Mouse (Mus musculus): ENCODE results near the gene Drd1.

Gene Drd1

DNA sequence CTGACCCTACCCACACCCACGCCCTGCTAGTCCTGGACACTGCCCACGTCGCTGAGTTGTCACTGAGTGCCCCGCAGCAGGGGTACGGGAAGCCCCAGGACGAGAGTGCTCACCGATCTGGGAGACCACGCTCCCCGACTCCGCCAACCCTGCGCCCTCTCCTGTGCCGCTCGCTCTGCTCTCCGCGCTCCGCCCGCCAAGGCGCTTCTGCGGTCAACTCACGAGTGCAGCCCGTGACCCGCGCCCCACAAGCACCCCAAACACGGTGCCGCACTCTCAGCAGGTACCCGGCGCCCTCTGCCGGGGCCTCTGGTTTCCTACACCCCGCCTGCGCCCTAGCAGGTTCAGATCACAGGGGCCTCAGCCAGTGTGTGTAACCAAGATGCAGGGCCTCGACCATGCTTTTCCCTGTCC, at the start of gene Drd1:
Drd1 (minus strand) TSS at position 258 of the 414 bp plus-strand sequence.
- DNase-seq (ENCODE audit: low read depth, low spot score), result peak; percentile 56

DNA sequence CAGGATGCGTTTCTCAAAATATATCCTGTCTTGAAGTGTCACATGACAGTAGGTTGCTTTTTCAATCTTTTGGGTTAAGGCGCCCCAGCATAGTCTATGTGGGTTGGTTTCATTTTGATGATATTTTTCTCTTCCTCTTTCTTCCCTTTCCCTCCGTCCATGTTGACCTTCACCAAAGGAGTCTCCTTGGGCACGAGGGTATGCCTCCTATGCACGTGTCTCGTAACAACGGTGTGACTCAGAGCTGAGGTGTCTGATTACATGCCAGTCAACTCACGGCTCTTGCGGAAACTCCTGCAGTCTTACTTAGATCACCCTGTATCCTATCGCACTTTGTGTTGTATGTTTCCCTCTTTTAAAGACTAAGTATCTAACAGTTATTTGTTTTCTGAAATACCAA, 48.4 kb upstream of the Drd1 start:
- DNase-seq (ENCODE audit: low read depth, low spot score), result no peak

DNA sequence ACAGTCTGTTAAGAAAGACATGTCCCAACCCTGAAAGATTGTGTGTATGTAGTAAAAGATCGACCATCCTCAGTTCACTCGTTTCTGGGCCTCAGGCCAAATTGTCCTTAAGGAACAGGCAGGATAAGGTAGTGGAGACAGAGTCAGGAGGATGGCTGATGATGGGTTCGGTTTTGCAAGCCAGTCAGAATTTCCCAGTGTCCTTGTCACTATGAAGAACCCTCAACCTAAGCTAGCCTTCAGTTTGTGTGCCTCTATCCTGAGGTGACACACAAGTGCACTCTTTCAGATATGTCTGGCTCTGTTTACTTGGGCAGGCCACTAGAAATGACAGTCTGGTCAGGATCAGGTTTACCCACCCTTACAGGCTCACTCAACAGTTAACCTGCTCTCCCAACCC, 47.8 kb upstream of the Drd1 start:
- no peak for DNase-seq (ENCODE audit: low read depth, low spot score)

DNA sequence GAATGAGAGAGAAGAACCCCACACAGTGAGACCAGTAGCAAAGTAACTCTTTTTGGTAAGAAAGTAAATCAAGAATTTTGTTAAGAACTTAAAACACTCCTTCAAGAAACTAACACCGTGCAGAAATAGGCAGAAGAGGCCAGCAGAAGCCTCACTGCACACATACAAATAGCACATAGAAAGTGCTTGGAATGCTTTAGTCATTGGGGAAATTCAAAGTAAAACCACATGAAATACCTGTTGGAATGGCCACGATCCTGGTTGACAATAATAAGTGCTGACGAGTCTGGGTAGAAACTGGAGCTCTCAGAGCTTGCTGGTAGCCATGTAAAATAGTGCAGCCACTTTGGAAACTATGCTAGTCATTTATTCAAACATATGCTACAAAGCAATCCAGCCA, 46.6 kb upstream of the Drd1 start:
- no peak for DNase-seq (ENCODE audit: low read depth, low spot score)

DNA sequence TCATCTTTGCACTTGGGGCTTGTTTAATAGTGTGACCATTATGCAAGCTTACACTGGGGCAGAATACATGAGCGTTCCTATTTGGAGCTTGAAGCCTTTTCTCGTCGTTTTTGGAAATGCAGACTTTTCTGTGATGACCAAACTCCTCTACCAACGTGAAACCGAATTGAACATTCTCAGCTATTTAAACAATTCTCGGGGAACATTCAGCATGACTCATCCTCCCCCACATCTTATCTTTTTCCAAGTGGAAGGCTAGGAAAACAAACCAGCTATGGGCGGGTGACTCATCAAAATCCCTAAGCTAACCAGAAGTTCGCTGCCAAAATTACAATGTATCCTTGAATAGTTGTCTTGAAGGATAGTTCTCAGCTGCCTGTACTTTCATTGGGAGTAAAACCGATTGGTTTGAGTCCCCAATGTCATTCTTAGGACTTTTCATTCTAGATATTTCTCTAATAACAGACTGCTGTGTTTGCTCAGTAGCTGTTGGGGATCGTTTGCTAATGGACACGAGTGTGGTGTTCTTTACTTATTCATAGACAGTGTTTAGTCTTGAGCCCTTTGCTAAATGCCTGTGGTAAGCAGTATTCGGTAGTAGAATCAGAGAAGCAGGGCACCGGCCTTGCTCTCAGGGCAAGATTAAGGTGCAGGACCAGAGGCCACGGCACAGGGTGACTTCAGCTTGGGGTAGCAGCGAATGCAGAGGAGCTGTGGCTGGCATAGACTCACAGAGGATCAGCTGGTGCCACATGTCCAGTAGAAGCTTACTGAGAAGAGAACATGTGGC, 45.7 kb upstream of the Drd1 start:
- no peak for DNase-seq (ENCODE audit: low read depth, low spot score)

DNA sequence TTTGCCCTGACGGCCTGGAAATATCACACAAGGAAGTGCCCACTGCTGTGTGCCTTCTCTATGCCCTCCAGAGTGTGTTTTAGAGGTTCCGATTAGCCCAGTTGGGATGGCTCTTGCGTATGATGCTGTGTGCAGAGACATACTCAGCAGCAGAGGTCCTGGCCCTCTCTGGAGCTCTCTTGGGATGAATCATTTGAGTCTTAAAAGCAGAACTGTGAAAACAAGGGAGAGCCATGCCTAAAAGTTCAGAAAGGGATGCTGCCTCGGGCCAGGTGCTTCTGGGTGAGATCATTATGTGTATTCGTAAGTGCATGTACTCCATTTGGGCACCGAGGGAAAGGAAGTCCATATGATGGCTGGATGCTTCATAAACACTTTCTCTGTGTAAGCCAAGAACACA, 42.3 kb upstream of the Drd1 start:
- DNase-seq (ENCODE audit: low read depth, low spot score), result no peak

DNA sequence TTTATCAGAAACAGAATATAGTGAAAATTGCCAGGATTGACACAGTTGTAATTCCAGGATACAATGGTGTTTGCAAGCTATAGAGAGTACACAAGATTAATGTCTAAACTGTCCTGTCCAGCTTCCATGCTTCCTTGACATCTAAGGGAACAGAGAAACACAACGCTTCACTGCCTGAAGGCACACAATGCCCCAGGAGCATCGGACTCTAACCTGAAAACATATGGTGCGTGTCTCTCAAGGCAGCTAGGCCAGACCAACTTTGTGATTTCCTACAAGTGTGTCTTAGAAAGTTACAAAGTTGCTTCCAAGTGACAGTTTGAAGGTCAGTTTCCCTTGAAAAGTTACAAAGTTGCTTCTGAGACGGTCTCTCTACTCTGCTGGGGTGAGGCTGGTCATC, 41.7 kb upstream of the Drd1 start:
- DNase-seq (ENCODE audit: low read depth, low spot score), result no peak

DNA sequence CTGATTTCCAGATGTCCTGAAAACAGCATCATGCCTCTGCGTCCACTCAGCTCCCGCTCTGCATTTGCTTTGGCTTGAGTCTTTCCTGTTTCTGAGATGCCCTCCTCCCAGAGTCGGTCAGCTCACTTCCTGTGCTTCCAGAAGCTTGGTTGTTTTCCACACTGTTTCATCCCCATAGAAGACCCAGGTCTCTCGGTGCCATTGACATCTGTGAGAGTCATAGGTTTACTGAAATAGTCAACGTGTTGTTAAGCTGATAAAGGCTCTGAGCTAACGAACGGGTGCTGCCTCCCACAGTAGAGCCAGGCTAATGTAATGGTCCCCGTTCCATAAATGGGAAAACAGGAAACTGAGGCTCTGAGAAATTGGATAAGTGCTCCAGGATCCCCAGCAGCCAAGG, 40.2 kb upstream of the Drd1 start:
- no peak for DNase-seq (ENCODE audit: low read depth, low spot score)

DNA sequence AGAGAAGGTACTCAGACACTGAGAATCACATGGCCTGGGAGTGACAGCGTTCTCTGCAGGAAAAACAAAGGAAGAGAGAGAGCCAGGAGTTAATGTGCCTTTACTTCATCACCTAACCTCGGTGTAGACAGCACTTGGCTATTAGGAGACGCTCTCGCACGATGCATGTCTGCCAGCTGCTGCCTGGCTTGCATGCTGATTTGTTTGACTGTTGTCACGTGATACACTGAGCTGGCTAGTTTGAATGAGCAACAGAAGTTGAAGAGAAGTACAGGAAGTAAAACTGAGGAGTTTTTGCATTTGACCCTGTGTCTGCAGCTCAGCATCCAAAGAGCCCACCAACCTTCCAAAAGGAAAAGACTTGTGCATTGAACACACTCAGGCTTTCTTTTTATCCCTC, 39.5 kb upstream of the Drd1 start:
- DNase-seq (ENCODE audit: low read depth, low spot score), result no peak

DNA sequence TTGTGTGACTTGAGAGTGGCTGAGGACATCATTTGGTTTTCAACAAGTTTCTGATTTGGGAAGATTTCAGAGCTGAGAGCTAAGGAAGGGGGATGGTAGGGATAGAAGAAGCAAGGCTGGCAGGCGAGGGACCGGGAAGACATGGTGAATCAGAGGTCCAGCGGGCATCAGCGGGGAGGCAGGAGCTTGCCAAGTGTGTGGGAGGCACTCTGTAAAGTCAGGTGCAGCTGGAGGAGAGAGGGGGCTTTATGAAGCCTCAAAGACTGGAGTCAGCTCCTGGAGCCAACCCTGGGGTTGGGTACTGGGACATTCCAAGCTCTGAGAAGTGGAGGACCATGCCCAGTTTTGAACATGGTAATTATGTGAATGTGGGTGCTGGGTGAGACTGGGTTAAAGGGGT, 38.8 kb upstream of the Drd1 start:
- no peak for DNase-seq (ENCODE audit: low read depth, low spot score)

DNA sequence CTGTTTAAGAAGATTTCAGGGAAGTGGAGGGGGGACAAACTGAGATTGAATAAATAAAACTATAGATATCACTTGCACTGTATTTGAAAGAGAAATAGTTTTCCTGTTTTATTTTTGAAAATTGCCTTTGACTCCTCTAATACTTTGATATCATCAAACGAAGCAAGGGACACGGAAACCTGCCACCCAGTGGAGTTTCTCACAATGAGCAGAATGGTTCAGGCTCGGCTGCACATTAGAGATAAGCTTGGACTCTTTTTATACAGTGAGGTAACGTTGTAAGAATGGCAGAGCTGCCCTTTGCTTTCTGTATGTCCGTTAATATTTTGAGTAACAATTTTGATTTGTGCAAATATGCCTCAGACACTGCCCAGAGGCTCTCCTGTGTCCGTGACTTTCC, 36.2 kb upstream of the Drd1 start:
- DNase-seq (ENCODE audit: low read depth, low spot score), result no peak

DNA sequence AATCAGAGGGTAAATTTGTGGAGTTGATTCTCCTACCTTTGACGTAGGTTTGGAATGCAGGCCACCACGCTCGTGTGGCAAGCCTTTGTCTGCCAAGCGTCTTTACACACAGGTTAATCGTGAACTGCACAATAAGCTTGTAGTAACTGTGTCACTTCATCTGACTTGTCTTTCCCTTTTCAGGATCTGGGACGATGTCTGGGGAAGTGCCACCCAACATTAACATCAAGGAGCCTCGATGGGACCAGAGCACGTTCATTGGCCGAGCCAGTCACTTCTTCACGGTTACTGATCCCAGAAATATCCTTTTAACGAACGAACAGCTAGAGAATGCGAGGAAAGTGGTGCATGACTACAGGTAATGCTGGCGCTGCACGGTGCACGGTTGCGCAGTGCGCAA, 29.8 kb upstream of the Drd1 start:
- DNase-seq (ENCODE audit: low read depth, low spot score), result no peak

DNA sequence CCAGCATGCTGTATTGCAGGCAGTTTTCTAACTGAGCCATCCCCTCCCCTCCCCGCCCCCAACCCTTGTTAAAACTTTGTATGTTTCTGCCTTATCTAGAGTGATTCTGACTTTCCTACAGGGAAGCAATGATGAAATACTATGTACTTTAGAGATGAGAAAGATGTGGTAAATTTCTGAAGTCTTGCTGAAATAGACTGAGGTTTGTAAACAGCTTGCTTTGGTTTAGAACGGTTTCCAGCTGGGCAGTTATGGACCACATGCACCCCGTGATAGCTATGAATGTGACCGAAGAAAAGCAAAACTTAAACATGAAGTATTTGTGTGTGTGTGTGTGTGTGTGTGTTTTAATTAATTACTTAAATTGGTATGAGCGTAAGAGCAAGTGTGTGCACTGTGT, 29.3 kb upstream of the Drd1 start:
- no peak for DNase-seq (ENCODE audit: low read depth, low spot score)

DNA sequence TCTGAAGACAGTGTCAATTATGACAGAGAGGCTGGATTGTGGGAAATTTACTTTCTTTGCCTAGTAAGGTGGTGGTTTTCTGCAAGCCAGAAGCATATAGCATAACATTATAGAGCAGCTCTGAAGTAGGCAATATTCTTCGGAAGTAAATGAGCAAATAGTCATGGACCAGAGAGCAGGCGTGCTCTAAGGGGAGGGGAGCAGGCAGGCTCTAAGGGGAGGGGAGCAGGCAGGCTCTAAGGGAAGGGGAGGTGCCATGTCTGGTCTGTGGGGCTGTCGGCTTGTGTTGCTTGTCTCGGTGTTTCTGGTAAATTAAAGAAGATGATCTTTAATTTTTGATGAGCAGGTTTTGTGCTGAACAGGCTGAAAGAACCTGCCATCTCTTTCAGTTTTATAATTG, 28.7 kb upstream of the Drd1 start:
- no peak for DNase-seq (ENCODE audit: low read depth, low spot score)

DNA sequence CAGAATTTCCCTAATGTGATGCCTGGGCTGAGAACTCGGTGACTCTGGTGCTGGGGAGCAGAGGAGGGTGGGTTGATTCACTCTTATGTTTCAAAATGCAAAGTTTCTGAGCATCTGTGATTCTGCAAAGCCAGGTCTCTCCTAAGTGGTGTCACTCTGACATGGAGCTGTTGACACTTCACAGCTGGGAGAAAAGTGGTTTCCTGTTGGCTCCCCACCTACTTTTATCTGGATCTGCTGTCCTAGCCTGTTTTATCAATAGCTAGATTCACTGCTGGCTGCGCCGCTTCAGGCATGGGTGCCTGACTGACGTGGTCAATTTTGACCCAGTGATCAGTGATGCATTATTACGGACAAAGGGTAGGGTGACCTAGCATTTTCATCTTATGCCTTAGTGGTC, 27.4 kb upstream of the Drd1 start:
- DNase-seq (ENCODE audit: low read depth, low spot score), result no peak

DNA sequence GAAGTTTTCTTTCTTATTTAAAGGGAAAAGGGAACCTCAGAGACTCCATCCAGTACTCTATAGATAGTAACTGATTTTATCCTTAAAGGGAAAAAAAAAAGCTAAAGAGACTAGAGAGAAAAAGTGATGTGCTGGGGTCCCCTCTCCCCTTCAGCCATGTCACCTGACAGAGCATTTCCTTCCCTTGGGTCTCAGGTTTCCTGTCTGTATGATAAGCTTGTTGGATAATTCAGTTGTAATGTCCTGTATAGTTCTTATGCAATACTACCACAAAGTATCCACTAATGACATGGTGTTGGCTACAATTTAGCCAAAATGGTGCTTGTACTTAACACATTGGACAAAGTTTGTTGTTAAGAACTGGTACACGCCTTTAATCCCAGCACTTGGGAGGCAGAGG, 25.3 kb upstream of the Drd1 start:
- no peak for DNase-seq (ENCODE audit: low read depth, low spot score)

DNA sequence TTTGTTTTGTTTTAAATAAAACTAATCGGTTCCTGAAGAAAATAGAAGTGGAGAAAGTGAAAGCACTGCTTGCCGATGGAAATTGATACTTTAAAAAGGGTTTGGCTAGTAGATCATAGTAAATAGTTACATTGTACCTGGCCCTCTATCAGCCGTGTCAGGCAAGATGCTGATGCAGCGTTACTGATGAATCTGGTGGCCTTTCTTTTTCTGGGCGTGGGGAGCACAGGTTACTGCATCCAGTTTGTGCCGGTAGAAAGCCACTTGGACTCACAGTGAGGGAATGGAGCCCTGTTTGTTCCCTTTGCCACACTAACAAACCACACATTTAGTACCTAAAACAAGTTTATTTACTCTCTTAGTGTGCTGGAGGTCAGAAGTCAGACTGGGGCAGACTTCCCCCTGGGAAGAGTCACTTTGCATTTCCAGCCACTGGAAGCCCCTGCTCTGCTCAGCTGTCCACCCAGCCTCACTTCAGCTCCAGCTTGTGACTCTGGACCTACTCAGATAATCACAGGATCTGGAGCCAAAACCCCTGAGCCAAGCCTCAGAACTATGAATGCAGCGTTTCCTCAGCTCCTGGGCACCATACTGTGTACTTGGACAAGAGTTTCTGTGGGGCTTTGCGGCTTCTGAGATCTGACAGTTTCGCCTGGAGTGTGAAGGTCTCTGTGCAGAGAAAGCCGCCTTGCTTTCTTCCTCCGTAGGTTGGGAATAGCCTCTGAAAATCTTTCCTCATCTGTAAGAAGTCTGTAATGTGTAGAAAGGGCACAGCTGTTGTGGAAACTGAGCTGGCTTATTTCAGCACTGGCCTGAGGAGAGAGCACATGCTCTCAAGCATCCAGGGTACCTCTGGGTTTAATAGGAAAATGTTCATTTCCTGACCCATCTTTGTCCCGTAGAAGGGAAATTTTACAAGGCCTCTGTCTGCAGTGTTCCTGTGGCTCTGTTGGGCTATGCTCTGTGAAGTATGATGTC, 24.6 kb upstream of the Drd1 start:
- DNase-seq (ENCODE audit: low read depth, low spot score), result no peak

DNA sequence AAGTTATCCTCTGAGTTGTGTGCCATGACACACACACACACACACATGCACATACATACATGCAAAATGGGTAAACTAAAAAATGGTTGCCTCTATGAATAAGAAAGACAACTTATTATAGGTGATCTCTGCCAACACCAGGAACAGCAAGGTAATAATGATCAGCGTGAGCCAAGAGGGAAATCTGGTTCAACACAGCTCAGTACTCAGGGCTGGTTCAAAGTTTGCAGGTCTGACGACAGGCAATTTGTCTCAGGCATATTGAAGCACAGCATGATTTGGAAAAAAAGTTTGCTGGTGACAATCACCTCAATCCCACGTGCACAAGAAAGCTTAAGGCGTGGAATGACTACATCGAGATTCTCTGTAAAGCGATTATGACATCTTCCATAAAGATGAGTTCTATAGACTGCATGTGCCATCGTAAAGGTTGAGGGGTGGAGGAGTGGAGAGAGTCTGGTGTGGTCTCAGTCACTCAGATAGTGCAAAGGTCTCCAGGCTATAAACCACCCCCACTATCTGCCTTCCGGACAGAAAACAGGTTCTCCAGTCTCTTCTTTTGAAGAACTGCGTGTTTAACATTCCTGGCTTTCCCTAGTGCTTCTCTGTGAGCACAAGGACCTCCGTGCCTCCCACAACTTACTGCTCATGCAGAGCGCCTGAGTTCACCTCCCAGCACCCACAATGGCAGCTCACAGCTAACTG, 22.1 kb upstream of the Drd1 start:
- no peak for DNase-seq (ENCODE audit: low read depth, low spot score)

DNA sequence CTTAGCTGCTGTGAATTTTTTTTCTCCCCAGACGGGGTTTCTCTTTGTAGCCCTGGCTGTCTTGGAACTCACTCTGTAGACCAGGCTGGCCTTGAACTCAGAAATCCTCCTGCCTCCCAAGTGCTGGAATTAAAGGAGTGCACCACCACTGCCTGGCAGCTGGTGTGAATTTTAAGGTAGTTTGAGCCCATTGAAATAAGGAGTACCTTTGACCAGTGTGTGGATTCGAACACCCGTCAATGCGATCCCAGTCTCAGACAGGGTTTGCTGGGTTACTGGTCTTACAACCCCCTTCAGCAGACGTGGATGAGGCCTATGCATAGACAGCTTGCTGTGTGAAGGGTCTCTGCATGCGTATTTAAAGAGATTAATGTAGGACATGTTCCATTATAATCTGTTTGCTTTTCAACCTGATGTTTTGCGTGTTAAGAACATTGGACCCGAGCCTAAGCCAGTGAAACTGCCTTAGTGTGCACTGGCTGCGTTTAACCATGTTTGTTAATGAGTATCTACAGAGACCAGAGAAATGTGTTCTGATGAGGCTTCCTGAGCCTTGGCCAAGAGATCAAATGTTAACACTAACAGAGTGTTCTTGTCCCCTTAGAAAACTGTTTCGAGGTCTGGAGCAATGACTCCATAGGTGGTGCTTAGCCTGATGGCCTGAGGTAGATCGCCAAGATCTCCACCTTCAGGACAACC, 21.4 kb upstream of the Drd1 start:
- DNase-seq (ENCODE audit: low read depth, low spot score), result no peak

DNA sequence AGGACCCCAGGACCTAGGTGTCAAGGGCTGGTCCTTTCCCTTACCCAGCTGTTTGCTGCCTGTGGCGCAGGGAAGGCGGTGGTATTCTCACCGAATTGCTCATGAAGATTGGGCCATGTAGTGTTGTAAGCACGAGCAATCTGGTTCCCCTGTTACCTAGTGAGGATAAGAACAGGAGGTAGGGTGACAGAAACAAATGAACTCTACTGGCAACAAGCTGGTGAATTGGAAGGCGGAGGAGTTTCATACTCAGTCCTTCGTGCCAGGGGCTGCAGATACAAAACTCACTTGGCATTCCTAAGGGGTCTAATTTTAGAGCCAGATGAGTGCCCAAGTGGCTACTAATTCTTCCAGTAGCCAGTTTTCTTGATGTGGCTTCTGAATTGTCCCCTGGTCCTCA, 20.5 kb upstream of the Drd1 start:
- no peak for DNase-seq (ENCODE audit: low read depth, low spot score)

DNA sequence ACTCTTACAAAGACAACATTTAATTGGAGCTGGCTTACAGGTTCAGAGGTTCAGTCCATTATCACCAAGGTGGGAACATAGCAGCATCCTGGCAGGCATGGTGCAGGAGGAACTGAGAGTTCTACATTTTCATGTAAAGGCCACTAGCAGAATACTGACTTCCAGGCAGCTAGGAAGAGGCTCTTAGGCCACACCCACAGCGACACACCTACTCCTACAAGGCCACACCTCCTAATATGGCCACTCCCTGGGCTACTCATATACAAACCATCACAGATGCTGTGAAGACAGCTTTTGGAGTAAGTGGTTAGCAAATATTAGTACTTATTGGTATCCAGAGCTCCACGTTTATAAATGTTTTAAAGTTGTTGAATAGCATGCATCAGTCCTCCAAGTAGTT, 19.9 kb upstream of the Drd1 start:
- DNase-seq (ENCODE audit: low read depth, low spot score), result no peak

DNA sequence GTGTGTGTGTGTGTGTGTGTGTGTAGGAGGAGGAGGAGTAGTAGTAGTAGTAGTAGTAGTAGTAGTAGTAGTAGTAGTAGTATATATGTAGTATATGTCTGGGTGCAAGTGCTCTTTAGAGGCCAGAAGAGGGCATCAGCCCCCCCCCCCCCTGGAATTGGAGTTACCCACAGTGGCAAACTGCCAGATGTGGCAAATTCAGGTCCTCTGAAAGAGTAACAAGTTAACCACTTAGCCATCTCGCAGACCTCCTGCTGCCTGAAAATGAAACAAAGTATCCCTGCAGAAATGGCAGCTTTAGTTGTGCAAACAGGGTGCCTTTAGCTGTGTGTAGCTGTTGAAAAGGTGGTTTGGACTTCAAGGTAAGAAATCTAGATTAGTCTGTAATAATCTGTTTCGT, 18.0 kb upstream of the Drd1 start:
- no peak for DNase-seq (ENCODE audit: low read depth, low spot score)
